Mouse (Mus musculus): ENCODE data around the gene Efnb2.

- TF ChIP-seq ZNF384 (IDR thresholded peaks at IDR 0.05; ENCODE audit: low read depth, low read length), result no peak
- TF ChIP-seq ZC3H11A (IDR thresholded peaks at IDR 0.05; ENCODE audit: borderline replicate concordance, low read depth, low read length), result no peak
- no peak for TF ChIP-seq HCFC1 (IDR thresholded peaks at IDR 0.05; ENCODE audit: borderline replicate concordance, insufficient read depth, low read length)
Measured at GRCm38 (mm10) chr8:8574521-8575499, 86.2 kb downstream of the Efnb2 start.
